Mouse (Mus musculus) E14TG2a.4 (cell line): ENCODE results near the gene Pax5.

Experiments
- CTCF ChIP-seq: conservative IDR thresholded peaks from 2 replicates; pipeline ENCODE4 v1.5.1; 2014; ENCODE audit warnings: low read length
- NANOG ChIP-seq: IDR thresholded peaks from 2 replicates; pipeline ENCODE4 v1.6.1; 2014; ENCODE audit warnings: borderline replicate concordance, low read length, mixed read lengths

DNA sequence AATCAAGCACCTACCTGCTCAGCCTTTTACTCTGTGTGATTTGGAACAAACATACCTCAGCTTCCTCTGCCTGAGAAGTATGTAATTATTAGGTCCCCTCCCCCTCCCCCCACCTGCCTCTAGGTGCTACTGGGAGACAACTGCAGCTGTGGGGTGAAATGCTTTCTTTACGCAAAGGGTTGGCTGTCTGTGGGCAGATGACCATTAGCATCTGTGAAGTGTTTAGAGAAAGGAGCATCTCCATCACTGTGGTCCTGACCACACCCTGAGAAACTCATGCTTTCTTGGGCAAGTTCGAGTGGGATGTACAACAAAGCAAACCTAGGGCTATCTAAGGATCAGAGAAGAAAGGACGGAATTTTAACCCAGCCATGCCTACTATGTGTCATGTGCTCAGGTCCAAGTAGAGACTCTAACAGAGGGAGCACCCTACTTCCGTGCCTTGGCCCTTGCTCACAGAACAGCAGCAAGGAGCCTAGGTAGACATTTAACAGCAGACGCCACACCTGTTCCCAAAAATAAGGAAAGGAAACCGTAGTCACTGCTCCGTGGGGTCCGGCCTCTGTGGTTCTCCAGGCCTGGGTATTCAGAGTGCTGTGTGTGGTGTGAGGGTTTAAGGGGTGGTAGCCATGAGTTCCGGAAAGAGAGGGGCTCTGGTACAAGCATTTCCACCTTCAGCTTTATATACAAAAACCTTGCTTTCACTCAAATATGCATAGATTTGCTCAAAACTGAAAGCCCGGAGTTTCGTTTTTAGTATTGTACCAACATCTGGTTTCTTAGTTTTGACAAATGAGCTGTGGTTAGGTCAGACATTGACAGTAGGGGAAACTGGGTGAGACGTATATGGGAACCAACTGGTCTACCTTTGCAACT lies 85.8 kb downstream of the Pax5 start:
- TF ChIP-seq CTCF: no peak
- TF ChIP-seq NANOG: no peak
